Mouse (Mus musculus): ENCODE data around the gene Heatr5b. TPM values are rescaled to one million over a fixed set of nuclear protein-coding genes. Genes with fewer than 3 reads are reported as not detected.

Gene Heatr5b
- polyA plus RNA-seq, 1 experiment from 2014 or later: 23.3 TPM

GRCm38 (mm10) chr17:78763272-78763671, 71.9 kb downstream of the Heatr5b start:
- peaks cover 42% of the 10 kb centered on the region for H3K36me3 ChIP-seq
- no peaks in the 10 kb centered on the region for H3K27me3 ChIP-seq
- no peak for ATAC-seq (ENCODE audit: low FRiP score, low read depth)
- no peak overlapping the region for H3K9ac ChIP-seq (replicated peaks)
- H3K4me3 ChIP-seq: no peak overlapping the region
- no peak overlapping the region for H3K27ac ChIP-seq (replicated peaks)
- no peaks in the 10 kb centered on the region for H3K4me1 ChIP-seq
- WGBS: 94% methylated on average over 5 of the region's 5 CpGs
- no peaks in the 10 kb centered on the region for H3K9me3 ChIP-seq
- H3K4me2 ChIP-seq (replicated peaks): no peak overlapping the region

GRCm38 (mm10) chr17:78752938-78753655, 82.1 kb downstream of the Heatr5b start:
- Histone ChIP-seq H3K36me3 (peaks cover 34% of the 10 kb centered on the region), H3K4me3 (no peak overlapping the region), H3K27me3 (no peaks in the 10 kb centered on the region), H3K4me1 (no peaks in the 10 kb centered on the region), H3K9ac (replicated peaks) (no peak overlapping the region), H3K27ac (replicated peaks) (no peak overlapping the region), H3K4me2 (replicated peaks) (no peak overlapping the region), H3K9me3 (no peaks in the 10 kb centered on the region)
- WGBS: 62% methylated on average over 17 of the region's 17 CpGs
- ATAC-seq (ENCODE audit: low FRiP score, low read depth): no peak

- 39% methylated on average over 10 of the region's 10 CpGs for WGBS
- H3K4me3 ChIP-seq: no peak overlapping the region
- ATAC-seq (ENCODE audit: low FRiP score, low read depth): no peak
- no peak overlapping the region for H3K27ac ChIP-seq (replicated peaks)
- H3K9ac ChIP-seq (replicated peaks): no peak overlapping the region
- H3K4me1 ChIP-seq: no peaks in the 10 kb centered on the region
- H3K36me3 ChIP-seq: peaks cover 31% of the 10 kb centered on the region
- no peak overlapping the region for H3K4me2 ChIP-seq (replicated peaks)
- H3K27me3 ChIP-seq: no peaks in the 10 kb centered on the region
- H3K9me3 ChIP-seq: no peaks in the 10 kb centered on the region
Observed at GRCm38 (mm10) chr17:78752064-78752463, 83.1 kb downstream of the Heatr5b start.

GRCm38 (mm10) chr17:78748440-78748839, 86.7 kb downstream of the Heatr5b start:
- Histone ChIP-seq H3K4me1 (no peaks in the 10 kb centered on the region), H3K36me3 (peaks cover 16% of the 10 kb centered on the region), H3K27ac (replicated peaks) (no peak overlapping the region), H3K9me3 (no peaks in the 10 kb centered on the region), H3K9ac (replicated peaks) (no peak overlapping the region), H3K4me3 (no peak overlapping the region), H3K4me2 (replicated peaks) (no peak overlapping the region), H3K27me3 (no peaks in the 10 kb centered on the region)
- 90% methylated on average over 9 of the region's 9 CpGs for WGBS
- no peak for ATAC-seq (ENCODE audit: low FRiP score, low read depth)

- ATAC-seq (ENCODE audit: low FRiP score, low read depth): no peak
- no peaks in the 10 kb centered on the region for H3K27me3 ChIP-seq
- WGBS: 50% methylated on average over 1 of the region's 1 CpGs
Observed at GRCm38 (mm10) chr17:78738416-78738815, 96.7 kb downstream of the Heatr5b start.

GRCm38 (mm10) chr17:78737771-78738170, 97.4 kb downstream of the Heatr5b start:
- Histone ChIP-seq H3K4me1 (peaks cover 17% of the 10 kb centered on the region), H3K9ac (replicated peaks) (no peak overlapping the region), H3K27me3 (no peaks in the 10 kb centered on the region), H3K27ac (replicated peaks) (no peak overlapping the region), H3K9me3 (no peaks in the 10 kb centered on the region), H3K4me2 (replicated peaks) (no peak overlapping the region), H3K36me3 (no peaks in the 10 kb centered on the region), H3K4me3 (no peak overlapping the region)
- WGBS: 28% methylated on average over 2 of the region's 2 CpGs
- no peak for ATAC-seq (ENCODE audit: low FRiP score, low read depth)

More at GRCm38 (mm10) chr17:78738416-78738815, 96.7 kb downstream of the Heatr5b start:
- Histone ChIP-seq H3K4me1 (peaks cover 15% of the 10 kb centered on the region), H3K4me3 (no peak overlapping the region), H3K9ac (replicated peaks) (no peak overlapping the region), H3K9me3 (no peaks in the 10 kb centered on the region), H3K27ac (replicated peaks) (no peak overlapping the region), H3K4me2 (replicated peaks) (no peak overlapping the region), H3K36me3 (no peaks in the 10 kb centered on the region)

- Histone ChIP-seq H3K4me1 (peaks cover 19% of the 10 kb centered on the region), H3K9ac (replicated peaks) (peak within 1 kb of the TSS; percentile 87), H3K27me3 (no peaks in the 10 kb centered on the region), H3K27ac (replicated peaks) (peak within 1 kb of the TSS; percentile 76), H3K36me3 (no peaks in the 10 kb centered on the region), H3K4me2 (replicated peaks) (peak within 1 kb of the TSS; percentile 83), H3K4me3 (peak within 1 kb of the TSS; percentile 89), H3K9me3 (no peaks in the 10 kb centered on the region)
- ATAC-seq (ENCODE audit: low FRiP score, low read depth): no peak
- WGBS: 45% methylated on average over 4 of the region's 4 CpGs
Observed at GRCm38 (mm10) chr17:78737096-78737495, 98.1 kb downstream of the Heatr5b start, which contains the start of gene Strn. Gene Strn (minus strand): TSS chr17:78737196.

GRCm38 (mm10) chr17:78736473-78736988, 98.6 kb downstream of the Heatr5b start:
- Histone ChIP-seq H3K9ac (replicated peaks) (peak overlapping the region; percentile 87), H3K36me3 (no peaks in the 10 kb centered on the region), H3K4me2 (replicated peaks) (peak overlapping the region; percentile 83), H3K27ac (replicated peaks) (peak overlapping the region; percentile 76), H3K4me1 (peaks cover 21% of the 10 kb centered on the region), H3K27me3 (no peaks in the 10 kb centered on the region), H3K4me3 (peak overlapping the region; percentile 89), H3K9me3 (no peaks in the 10 kb centered on the region)
- under 1% methylated on average over 46 of the region's 60 CpGs for WGBS
- peak; percentile 100 for ATAC-seq (ENCODE audit: low FRiP score, low read depth)

GRCm38 (mm10) chr17:78735731-78736472, 99.3 kb downstream of the Heatr5b start:
- Histone ChIP-seq H3K27ac (replicated peaks) (peak overlapping the region; percentile 76), H3K36me3 (no peaks in the 10 kb centered on the region), H3K4me2 (replicated peaks) (peak overlapping the region; percentile 83), H3K9ac (replicated peaks) (peak overlapping the region; percentile 87), H3K4me1 (peaks cover 21% of the 10 kb centered on the region), H3K27me3 (no peaks in the 10 kb centered on the region), H3K9me3 (no peaks in the 10 kb centered on the region), H3K4me3 (peak overlapping the region; percentile 89)
- ATAC-seq (ENCODE audit: low FRiP score, low read depth): 0 out of 2 replicates have a peak, but pooled peaks have one; percentile 0
- WGBS: under 1% methylated on average over 28 of the region's 39 CpGs

- 71% methylated on average over 10 of the region's 10 CpGs for WGBS
- 0 out of 2 replicates have a peak overlapping the region, but pooled peaks have one; percentile 4 for H3K9ac ChIP-seq (replicated peaks)
- peak overlapping the region; percentile 83 for H3K4me2 ChIP-seq (replicated peaks)
- no peaks in the 10 kb centered on the region for H3K27me3 ChIP-seq
- H3K36me3 ChIP-seq: no peaks in the 10 kb centered on the region
- peak overlapping the region; percentile 1; the same call in 1 of the 2 replicates for H3K4me3 ChIP-seq
- H3K9me3 ChIP-seq: no peaks in the 10 kb centered on the region
- no peak for ATAC-seq (ENCODE audit: low FRiP score, low read depth)
- H3K27ac ChIP-seq (replicated peaks): no peak overlapping the region
- H3K4me1 ChIP-seq: peaks cover 21% of the 10 kb centered on the region
Observed at GRCm38 (mm10) chr17:78734806-78735205, 100.4 kb downstream of the Heatr5b start.

- Histone ChIP-seq H3K4me1 (peaks cover 21% of the 10 kb centered on the region), H3K9ac (replicated peaks) (no peak overlapping the region), H3K27ac (replicated peaks) (no peak overlapping the region), H3K27me3 (no peaks in the 10 kb centered on the region), H3K9me3 (no peaks in the 10 kb centered on the region), H3K36me3 (no peaks in the 10 kb centered on the region), H3K4me2 (replicated peaks) (no peak overlapping the region), H3K4me3 (no peak overlapping the region)
- ATAC-seq (ENCODE audit: low FRiP score, low read depth): no peak
- WGBS: 59% methylated on average over 1 of the region's 1 CpGs
Observed at GRCm38 (mm10) chr17:78732056-78732455, 103.1 kb downstream of the Heatr5b start.

Measured in midbrain, embryonic 12.5 days (tissue).